Mouse (Mus musculus): Measurements from ENCODE around the gene Iqca. TPM values are rescaled to one million over a fixed set of nuclear protein-coding genes. Genes with fewer than 3 reads are reported as not detected.
A peak's percentile ranks its signal among the peaks of the same experiment; 100 is the strongest.

The Iqca gene
- polyA plus RNA-seq, 1 experiment from 2014 or later: 0.19 TPM

- WGBS: 71% methylated on average over 7 of the region's 7 CpGs
- no peak overlapping the region for H3K4me2 ChIP-seq
These were observed 21.2 kb downstream of the Iqca start for GRCm38 (mm10) chr1:90131982-90132381.

GRCm38 (mm10) chr1:90124561-90124960 lies 28.6 kb downstream of the Iqca start:
- Histone ChIP-seq H3K9me3 (no peaks in the 10 kb centered on the region), H3K27me3 (peaks cover 10% of the 10 kb centered on the region), H3K4me1 (peaks cover 6% of the 10 kb centered on the region; the same call in 1 of the 2 replicates), H3K27ac (no peak overlapping the region), H3K4me3 (no peak overlapping the region), H3K4me2 (no peak overlapping the region), H3K36me3 (no peaks in the 10 kb centered on the region), H3K9ac (no peak overlapping the region)
- no peak for ATAC-seq (ENCODE audit: insufficient number of reproducible peaks, low FRiP score, low TSS enrichment, low read depth)
- 94% methylated on average over 12 of the region's 12 CpGs for WGBS

More at GRCm38 (mm10) chr1:90131982-90132381, 21.2 kb downstream of the Iqca start:
- H3K27ac ChIP-seq: no peak overlapping the region
- H3K27me3 ChIP-seq: 0 out of 2 replicates have a peak, but pooled peaks cover 4% of the 10 kb centered on the region
- peaks cover 12% of the 10 kb centered on the region; the same call in 1 of the 2 replicates for H3K4me1 ChIP-seq
- no peaks in the 10 kb centered on the region for H3K9me3 ChIP-seq
- no peak overlapping the region for H3K9ac ChIP-seq
- H3K36me3 ChIP-seq: no peaks in the 10 kb centered on the region
- no peak overlapping the region for H3K4me3 ChIP-seq
- ATAC-seq (ENCODE audit: insufficient number of reproducible peaks, low FRiP score, low TSS enrichment, low read depth): no peak

GRCm38 (mm10) chr1:90120706-90121105 lies 32.5 kb downstream of the Iqca start:
- Histone ChIP-seq H3K4me1 (peaks cover 6% of the 10 kb centered on the region), H3K9ac (no peak overlapping the region), H3K9me3 (no peaks in the 10 kb centered on the region), H3K4me2 (no peak overlapping the region), H3K27me3 (peaks cover 23% of the 10 kb centered on the region), H3K27ac (no peak overlapping the region), H3K36me3 (no peaks in the 10 kb centered on the region), H3K4me3 (no peak overlapping the region)
- 76% methylated on average over 6 of the region's 6 CpGs for WGBS
- ATAC-seq (ENCODE audit: insufficient number of reproducible peaks, low FRiP score, low TSS enrichment, low read depth): no peak

GRCm38 (mm10) chr1:90119214-90119613 lies 34.0 kb downstream of the Iqca start:
- no peak for ATAC-seq (ENCODE audit: insufficient number of reproducible peaks, low FRiP score, low TSS enrichment, low read depth)
- Histone ChIP-seq H3K27ac (no peak overlapping the region), H3K9me3 (no peaks in the 10 kb centered on the region), H3K27me3 (peaks cover 23% of the 10 kb centered on the region), H3K4me3 (no peak overlapping the region), H3K4me2 (no peak overlapping the region), H3K36me3 (no peaks in the 10 kb centered on the region), H3K4me1 (peaks cover 12% of the 10 kb centered on the region), H3K9ac (no peak overlapping the region)
- 14% methylated on average over 12 of the region's 12 CpGs for WGBS

- H3K9ac ChIP-seq: no peak overlapping the region
- H3K4me3 ChIP-seq: no peak overlapping the region
- H3K4me2 ChIP-seq: no peak overlapping the region
- ATAC-seq (ENCODE audit: insufficient number of reproducible peaks, low FRiP score, low TSS enrichment, low read depth): no peak
- no peaks in the 10 kb centered on the region for H3K36me3 ChIP-seq
- WGBS: 62% methylated on average over 7 of the region's 7 CpGs
- peaks cover 12% of the 10 kb centered on the region for H3K4me1 ChIP-seq
- H3K9me3 ChIP-seq: no peaks in the 10 kb centered on the region
- H3K27ac ChIP-seq: no peak overlapping the region
- H3K27me3 ChIP-seq: peaks cover 23% of the 10 kb centered on the region
These were observed 36.0 kb downstream of the Iqca start for GRCm38 (mm10) chr1:90117207-90117606.

GRCm38 (mm10) chr1:90114586-90114985 lies 38.6 kb downstream of the Iqca start:
- Histone ChIP-seq H3K4me2 (no peak overlapping the region), H3K4me3 (no peak overlapping the region), H3K4me1 (peaks cover 12% of the 10 kb centered on the region), H3K9me3 (no peaks in the 10 kb centered on the region), H3K27me3 (0 out of 2 replicates have a peak, but pooled peaks cover 13% of the 10 kb centered on the region), H3K9ac (no peak overlapping the region), H3K27ac (no peak overlapping the region), H3K36me3 (no peaks in the 10 kb centered on the region)
- WGBS: 68% methylated on average over 5 of the region's 5 CpGs
- no peak for ATAC-seq (ENCODE audit: insufficient number of reproducible peaks, low FRiP score, low TSS enrichment, low read depth)

- no peak for ATAC-seq (ENCODE audit: insufficient number of reproducible peaks, low FRiP score, low TSS enrichment, low read depth)
- Histone ChIP-seq H3K27me3 (0 out of 2 replicates have a peak, but pooled peaks cover 13% of the 10 kb centered on the region), H3K4me3 (no peak overlapping the region), H3K9ac (no peak overlapping the region), H3K4me2 (no peak overlapping the region), H3K9me3 (no peaks in the 10 kb centered on the region), H3K36me3 (no peaks in the 10 kb centered on the region), H3K4me1 (peaks cover 8% of the 10 kb centered on the region; the same call in 1 of the 2 replicates), H3K27ac (no peak overlapping the region)
- WGBS: 85% methylated on average over 6 of the region's 6 CpGs
These were observed 39.5 kb downstream of the Iqca start for GRCm38 (mm10) chr1:90113655-90114244.

- 0 out of 2 replicates have a peak, but pooled peaks cover 8% of the 10 kb centered on the region for H3K27me3 ChIP-seq
These were observed 40.5 kb downstream of the Iqca start for GRCm38 (mm10) chr1:90112669-90113068.

GRCm38 (mm10) chr1:90111198-90111839 lies 41.9 kb downstream of the Iqca start:
- H3K4me1 ChIP-seq: peaks cover 8% of the 10 kb centered on the region; the same call in 1 of the 2 replicates
- no peaks in the 10 kb centered on the region for H3K27me3 ChIP-seq
- H3K9ac ChIP-seq: no peak overlapping the region
- H3K4me2 ChIP-seq: no peak overlapping the region
- ATAC-seq (ENCODE audit: insufficient number of reproducible peaks, low FRiP score, low TSS enrichment, low read depth): peak; percentile 72
- no peaks in the 10 kb centered on the region for H3K36me3 ChIP-seq
- no peak overlapping the region for H3K4me3 ChIP-seq
- no peak overlapping the region for H3K27ac ChIP-seq
- 9% methylated on average over 2 of the region's 2 CpGs for WGBS
- no peaks in the 10 kb centered on the region for H3K9me3 ChIP-seq

More at GRCm38 (mm10) chr1:90112669-90113068, 40.5 kb downstream of the Iqca start:
- no peaks in the 10 kb centered on the region for H3K9me3 ChIP-seq
- no peak for ATAC-seq (ENCODE audit: insufficient number of reproducible peaks, low FRiP score, low TSS enrichment, low read depth)
- H3K4me2 ChIP-seq: no peak overlapping the region
- H3K4me3 ChIP-seq: no peak overlapping the region
- H3K36me3 ChIP-seq: no peaks in the 10 kb centered on the region
- 73% methylated on average over 2 of the region's 2 CpGs for WGBS
- H3K4me1 ChIP-seq: peaks cover 8% of the 10 kb centered on the region; the same call in 1 of the 2 replicates
- no peak overlapping the region for H3K27ac ChIP-seq
- no peak overlapping the region for H3K9ac ChIP-seq

GRCm38 (mm10) chr1:90103896-90104487 lies 49.2 kb downstream of the Iqca start:
- peaks cover 10% of the 10 kb centered on the region for H3K4me1 ChIP-seq
- no peak overlapping the region for H3K4me3 ChIP-seq
- no peak for ATAC-seq (ENCODE audit: insufficient number of reproducible peaks, low FRiP score, low TSS enrichment, low read depth)
- H3K27me3 ChIP-seq: no peaks in the 10 kb centered on the region
- H3K27ac ChIP-seq: no peak overlapping the region
- WGBS: 69% methylated on average over 8 of the region's 8 CpGs
- H3K9ac ChIP-seq: no peak overlapping the region
- H3K9me3 ChIP-seq: no peaks in the 10 kb centered on the region
- H3K36me3 ChIP-seq: no peaks in the 10 kb centered on the region
- H3K4me2 ChIP-seq: no peak overlapping the region

- peaks cover 10% of the 10 kb centered on the region for H3K4me1 ChIP-seq
- 0 out of 2 replicates have a peak overlapping the region, but pooled peaks have one; percentile 11 for H3K27ac ChIP-seq
- no peak overlapping the region for H3K9ac ChIP-seq
- no peaks in the 10 kb centered on the region for H3K36me3 ChIP-seq
- no peaks in the 10 kb centered on the region for H3K27me3 ChIP-seq
- H3K9me3 ChIP-seq: no peaks in the 10 kb centered on the region
- no peak for ATAC-seq (ENCODE audit: insufficient number of reproducible peaks, low FRiP score, low TSS enrichment, low read depth)
- H3K4me3 ChIP-seq: no peak overlapping the region
- 42% methylated on average over 10 of the region's 10 CpGs for WGBS
- no peak overlapping the region for H3K4me2 ChIP-seq
These were observed 52.6 kb downstream of the Iqca start for GRCm38 (mm10) chr1:90100360-90101232.
